Mouse (Mus musculus) liver, embryonic 12.5 days (tissue): ENCODE data around the gene Erp27. TPM values are rescaled to one million over a fixed set of nuclear protein-coding genes. Genes with fewer than 3 reads are reported as not detected.

Experiments used
- ATAC-seq: fragments of 200-750 bp; cut with Nextera tagmentation; 2 replicates; pipeline ENCODE4 v1.8.0; 2017; ENCODE audit warnings: moderate number of reproducible peaks, mild to moderate bottlenecking, moderate library complexity
- H3K27ac ChIP-seq: fragments of 300-500 bp; sonication (generic); 2 replicates; pipeline ENCODE4 v1.5.1; 2016; ENCODE audit warnings: mild to moderate bottlenecking
- H3K27me3 ChIP-seq: fragments of 300-500 bp; sonication (generic); replicated peaks from 2 replicates; pipeline ENCODE4 v1.6.1; 2016; ENCODE audit warnings: mild to moderate bottlenecking, moderate library complexity
- H3K36me3 ChIP-seq: fragments of 300-500 bp; sonication (generic); 2 replicates; pipeline ENCODE4 v1.6.1; 2016; ENCODE audit warnings: mild to moderate bottlenecking, moderate library complexity
- H3K4me1 ChIP-seq: fragments of 300-500 bp; sonication (generic); 2 replicates; pipeline ENCODE4 v1.6.1; 2016
- H3K4me2 ChIP-seq: fragments of 300-500 bp; sonication (generic); 2 replicates; pipeline ENCODE4 v1.6.1; 2016; ENCODE audit warnings: mild to moderate bottlenecking, moderate library complexity
- H3K4me3 ChIP-seq: fragments of 300-500 bp; sonication (generic); 2 replicates; pipeline ENCODE4 v1.5.1; 2016; ENCODE audit warnings: mild to moderate bottlenecking, moderate library complexity
- H3K9ac ChIP-seq: fragments of 300-500 bp; sonication (generic); 2 replicates; pipeline ENCODE4 v1.6.1; 2016; ENCODE audit warnings: mild to moderate bottlenecking, moderate library complexity
- H3K9me3 ChIP-seq: fragments of 300-500 bp; sonication (generic); replicated peaks from 2 replicates; pipeline ENCODE4 v1.6.1; 2016; ENCODE audit warnings: mild to moderate bottlenecking, moderate library complexity
- WGBS: fragments of 180-500 bp; shearing (Covaris S2); methylation state at CpG from one replicate; pipeline ENCODE4 v1.1.7; 2016; ENCODE audit not compliant: insufficient replicate concordance; 5-methylcytosine and 5-hydroxymethylcytosine counted together
- polyA plus RNA-seq: library from polyadenylated mRNA; unstranded; fragments of >200 nt; fragmentation: Nextera tagmentation; extraction: Ambion mirVana; gene quantifications from 2 replicates; pipeline ENCODE4 v1.2.1, GENCODE M21; 2016

Gene Erp27
- polyA plus RNA-seq, 1 experiment from 2014 or later = 0.27 TPM

- no peak overlapping the region for H3K4me2 ChIP-seq
- no peak for ATAC-seq
- no peak overlapping the region for H3K4me3 ChIP-seq
- H3K9ac ChIP-seq = no peak overlapping the region
- H3K9me3 ChIP-seq = no peaks in the 10 kb centered on the region
- peaks cover 9% of the 10 kb centered on the region for H3K4me1 ChIP-seq
- H3K36me3 ChIP-seq = no peaks in the 10 kb centered on the region
- H3K27ac ChIP-seq = no peak overlapping the region
- no peaks in the 10 kb centered on the region for H3K27me3 ChIP-seq
- 69% methylated on average over 2 of the region's 2 CpGs for WGBS
Measured at GRCm38 (mm10) chr6:136950171-136950570, 28.2 kb upstream of the Erp27 start.

- no peaks in the 10 kb centered on the region for H3K27me3 ChIP-seq
- ATAC-seq = no peak
Measured at GRCm38 (mm10) chr6:136947716-136948115, 25.7 kb upstream of the Erp27 start.

GRCm38 (mm10) chr6:136946943-136947342, 25.0 kb upstream of the Erp27 start:
- no peaks in the 10 kb centered on the region for H3K9me3 ChIP-seq
- H3K4me1 ChIP-seq = peaks cover 30% of the 10 kb centered on the region
- no peak overlapping the region for H3K4me2 ChIP-seq
- H3K27me3 ChIP-seq = no peaks in the 10 kb centered on the region
- H3K9ac ChIP-seq = no peak overlapping the region
- H3K4me3 ChIP-seq = no peak overlapping the region
- H3K27ac ChIP-seq = no peak overlapping the region
- WGBS = 54% methylated on average over 9 of the region's 9 CpGs
- no peaks in the 10 kb centered on the region for H3K36me3 ChIP-seq
- ATAC-seq = peak; percentile 27; the same call in 1 of the 2 replicates

More at GRCm38 (mm10) chr6:136947716-136948115, 25.7 kb upstream of the Erp27 start:
- Histone ChIP-seq H3K9ac (no peak overlapping the region), H3K27ac (no peak overlapping the region), H3K4me1 (peaks cover 24% of the 10 kb centered on the region), H3K4me2 (no peak overlapping the region), H3K4me3 (no peak overlapping the region), H3K36me3 (no peaks in the 10 kb centered on the region), H3K9me3 (no peaks in the 10 kb centered on the region)
- 65% methylated on average over 4 of the region's 4 CpGs for WGBS

- no peak overlapping the region for H3K4me2 ChIP-seq
- no peaks in the 10 kb centered on the region for H3K9me3 ChIP-seq
- H3K27ac ChIP-seq = no peak overlapping the region
- no peaks in the 10 kb centered on the region for H3K27me3 ChIP-seq
- H3K4me3 ChIP-seq = no peak overlapping the region
- no peak for ATAC-seq
- no peak overlapping the region for H3K9ac ChIP-seq
- no peaks in the 10 kb centered on the region for H3K36me3 ChIP-seq
- peaks cover 36% of the 10 kb centered on the region for H3K4me1 ChIP-seq
- WGBS = 55% methylated on average over 5 of the region's 5 CpGs
Measured at GRCm38 (mm10) chr6:136946241-136946640, 24.3 kb upstream of the Erp27 start.

GRCm38 (mm10) chr6:136944511-136944910, 22.5 kb upstream of the Erp27 start:
- Histone ChIP-seq H3K4me2 (no peak overlapping the region), H3K4me1 (peaks cover 54% of the 10 kb centered on the region), H3K27ac (no peak overlapping the region), H3K9me3 (no peaks in the 10 kb centered on the region), H3K9ac (no peak overlapping the region), H3K4me3 (no peak overlapping the region), H3K36me3 (no peaks in the 10 kb centered on the region), H3K27me3 (no peaks in the 10 kb centered on the region)
- WGBS = 27% methylated on average over 8 of the region's 8 CpGs
- no peak for ATAC-seq

GRCm38 (mm10) chr6:136943392-136943791, 21.4 kb upstream of the Erp27 start:
- peaks cover 63% of the 10 kb centered on the region for H3K4me1 ChIP-seq
- no peak overlapping the region for H3K4me2 ChIP-seq
- H3K27ac ChIP-seq = no peak overlapping the region
- ATAC-seq = no peak
- H3K4me3 ChIP-seq = no peak overlapping the region
- H3K27me3 ChIP-seq = no peaks in the 10 kb centered on the region
- H3K9me3 ChIP-seq = no peaks in the 10 kb centered on the region
- no peak overlapping the region for H3K9ac ChIP-seq
- no peaks in the 10 kb centered on the region for H3K36me3 ChIP-seq

GRCm38 (mm10) chr6:136942280-136942679, 20.3 kb upstream of the Erp27 start:
- Histone ChIP-seq H3K27ac (no peak overlapping the region), H3K4me3 (no peak overlapping the region), H3K4me2 (no peak overlapping the region), H3K4me1 (peaks cover 69% of the 10 kb centered on the region), H3K36me3 (no peaks in the 10 kb centered on the region), H3K9ac (no peak overlapping the region), H3K9me3 (no peaks in the 10 kb centered on the region), H3K27me3 (no peaks in the 10 kb centered on the region)
- ATAC-seq = no peak
- 66% methylated on average over 9 of the region's 9 CpGs for WGBS

- Histone ChIP-seq H3K4me1 (peaks cover 69% of the 10 kb centered on the region), H3K9me3 (no peaks in the 10 kb centered on the region), H3K27ac (peak within 1 kb of the TSS; percentile 85), H3K9ac (peak within 1 kb of the TSS; percentile 34), H3K4me2 (peak within 1 kb of the TSS; percentile 47), H3K36me3 (no peaks in the 10 kb centered on the region), H3K4me3 (peak within 1 kb of the TSS; percentile 34), H3K27me3 (no peaks in the 10 kb centered on the region)
- 8% methylated on average over 12 of the region's 12 CpGs for WGBS
- ATAC-seq = peak; percentile 44
Measured at GRCm38 (mm10) chr6:136941051-136942021, 19.4 kb upstream of the Erp27 start, which contains the start of gene Arhgdib. Gene Arhgdib, minus strand, starts transcription at chr6:136941899.

- no peak for ATAC-seq
- Histone ChIP-seq H3K9ac (peak overlapping the region; percentile 34), H3K4me2 (peak overlapping the region; percentile 47), H3K36me3 (no peaks in the 10 kb centered on the region), H3K27ac (peak overlapping the region; percentile 85), H3K27me3 (no peaks in the 10 kb centered on the region), H3K4me3 (peak overlapping the region; percentile 34), H3K4me1 (peaks cover 68% of the 10 kb centered on the region), H3K9me3 (no peaks in the 10 kb centered on the region)
- WGBS = 39% methylated on average over 11 of the region's 11 CpGs
Measured at GRCm38 (mm10) chr6:136940188-136940960, 18.4 kb upstream of the Erp27 start.

GRCm38 (mm10) chr6:136939326-136940187, 17.6 kb upstream of the Erp27 start:
- Histone ChIP-seq H3K4me2 (peak overlapping the region; percentile 47), H3K4me1 (peaks cover 76% of the 10 kb centered on the region), H3K27ac (peak overlapping the region; percentile 85), H3K4me3 (peak overlapping the region; percentile 34), H3K9me3 (no peaks in the 10 kb centered on the region), H3K27me3 (no peaks in the 10 kb centered on the region), H3K9ac (peak overlapping the region; percentile 34; the same call in 1 of the 2 replicates), H3K36me3 (no peaks in the 10 kb centered on the region)
- peak; percentile 58; the same call in 1 of the 2 replicates for ATAC-seq
- WGBS = 12% methylated on average over 14 of the region's 14 CpGs
